9 mouse cellular contexts compared by ENCODE assay signal in the genomic region with DNA sequence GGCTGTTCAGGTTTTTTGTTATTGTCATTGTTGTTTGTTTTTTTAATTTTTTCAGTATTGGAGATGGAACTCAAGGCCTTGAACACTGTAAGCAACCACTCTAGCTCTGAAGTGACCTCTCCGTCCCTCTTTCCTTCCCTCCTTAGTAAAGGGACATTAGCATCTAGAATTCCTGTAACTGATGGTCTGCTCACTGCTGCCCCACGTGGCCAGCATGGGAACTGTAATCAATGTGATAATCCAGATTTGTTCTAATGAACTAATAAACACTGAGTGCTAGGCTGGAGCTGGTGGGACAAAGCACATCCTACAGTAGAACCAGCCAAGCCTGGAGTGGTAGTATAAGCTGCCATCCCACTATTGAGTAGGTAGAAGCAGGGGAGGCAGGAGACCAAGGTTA. TPM values are rescaled to one million over a fixed set of nuclear protein-coding genes. Genes with fewer than 3 reads are reported as not detected.
DNase-seq lines count a peak whose midpoint lies in the region; ATAC-seq and TF ChIP-seq lines count a peak whose summit lies in the region.
"Had no signal": no experiment of that assay in that cellular context is flagged by ENCODE, and none has a peak within 500 bp of the region (broad histone marks: within the 10 kb centered on the region; RNA-seq: fewer than 3 reads in every experiment).

No protein-coding gene starts in this region.

- no peaks in the 10 kb centered on the region for H3K4me1 ChIP-seq in hindbrain, embryonic 11.5 days (replicated peaks; ENCODE audit: control insufficient read depth, insufficient read depth, low read length)
- peaks cover 5% of the 10 kb centered on the region for H3K4me1 ChIP-seq in hindbrain, embryonic 12.5 days
- no peaks in the 10 kb centered on the region; the same call in 1 of the 2 replicates for H3K4me1 ChIP-seq in testis, adult 2 months (ENCODE audit: control insufficient read depth, insufficient read depth, low read length)

- TF ChIP-seq CTCF in testis, adult 2 months (IDR thresholded peaks at IDR 0.05; ENCODE audit: control insufficient read depth, insufficient read depth, insufficient replicate concordance, low read depth, low read length) = peak; percentile 67; the same call in 1 of the 2 replicates

- H3K9ac ChIP-seq in hindbrain, embryonic 11.5 days (ENCODE audit: low read depth, low read length) = no peak overlapping the region
- H3K9ac ChIP-seq in hindbrain, embryonic 12.5 days = no peak overlapping the region
- H3K9ac ChIP-seq: midbrain, embryonic 12.5 days had no signal

- peak; percentile 72 for DNase-seq in hindbrain, embryonic 11.5 days (ENCODE audit: low spot score)
- DNase-seq in testis, postnatal 14 days (ENCODE audit: low spot score) = no peak
- DNase-seq in embryo, embryonic 10.5 days (ENCODE audit: low spot score) = peak; percentile 61
- DNase-seq in gastrocnemius, postnatal 36 days = no peak
- no peak for DNase-seq in right cerebral cortex, adult 18-20 months

- intact Hi-C loops in gastrocnemius, postnatal 36 days (cut with DNase I) = no loop called here

- H3K27me3 ChIP-seq in hindbrain, embryonic 11.5 days (ENCODE audit: control insufficient read depth, insufficient read depth, low read length) = 0 out of 2 replicates have a peak, but pooled peaks cover 2% of the 10 kb centered on the region
- H3K27me3 ChIP-seq in hindbrain, embryonic 12.5 days = peaks cover 15% of the 10 kb centered on the region
- H3K27me3 ChIP-seq in testis, adult 2 months (ENCODE audit: control insufficient read depth, insufficient read depth, low read length) = no peaks in the 10 kb centered on the region

- WGBS in hindbrain, embryonic 11.5 days = 37% methylated on average over 2 of the region's 2 CpGs
- WGBS in hindbrain, embryonic 12.5 days = 29% methylated on average over 2 of the region's 2 CpGs

- H3K36me3 ChIP-seq in hindbrain, embryonic 11.5 days (ENCODE audit: control insufficient read depth, insufficient read depth, low read length) = no peaks in the 10 kb centered on the region
- H3K36me3 ChIP-seq in hindbrain, embryonic 12.5 days = no peaks in the 10 kb centered on the region
- no peaks in the 10 kb centered on the region for H3K36me3 ChIP-seq in testis, adult 2 months (ENCODE audit: control insufficient read depth, insufficient read depth, low read length)
- H3K36me3 ChIP-seq: midbrain, embryonic 12.5 days had no signal

- ATAC-seq in hindbrain, embryonic 11.5 days (ENCODE audit: low FRiP score) = no peak
- no peak for ATAC-seq in hindbrain, embryonic 12.5 days (ENCODE audit: low FRiP score)
- ATAC-seq in neutrophil, adult 5-6 weeks (ENCODE audit: extremely low read depth, insufficient number of reproducible peaks, low FRiP score, poor library complexity, severe bottlenecking) = peak; percentile 40

- H3K27ac ChIP-seq in hindbrain, embryonic 11.5 days (ENCODE audit: low read depth, low read length) = no peak overlapping the region
- H3K27ac ChIP-seq in hindbrain, embryonic 12.5 days = no peak overlapping the region
- H3K27ac ChIP-seq in testis, adult 2 months (ENCODE audit: control insufficient read depth, insufficient read depth, low read depth, low read length) = no peak overlapping the region
- H3K27ac ChIP-seq: midbrain, embryonic 12.5 days had no signal

- TF ChIP-seq POLR2A in testis, adult 2 months (IDR thresholded peaks at IDR 0.05; ENCODE audit: control insufficient read depth, low read depth, low read length) = no peak

- no peaks in the 10 kb centered on the region for H3K9me3 ChIP-seq in hindbrain, embryonic 11.5 days (ENCODE audit: control insufficient read depth, low read length)
- H3K9me3 ChIP-seq in hindbrain, embryonic 12.5 days (replicated peaks) = no peaks in the 10 kb centered on the region
- H3K9me3 ChIP-seq: midbrain, embryonic 12.5 days had no signal

- H3K4me3 ChIP-seq in hindbrain, embryonic 11.5 days (ENCODE audit: low read depth, low read length) = no peak overlapping the region
- no peak overlapping the region for H3K4me3 ChIP-seq in hindbrain, embryonic 12.5 days
- no peak overlapping the region for H3K4me3 ChIP-seq in testis, adult 2 months (ENCODE audit: control insufficient read depth, low read depth, low read length)
- H3K4me3 ChIP-seq: midbrain, embryonic 12.5 days had no signal

- H3K4me2 ChIP-seq in hindbrain, embryonic 11.5 days (replicated peaks; ENCODE audit: low read depth, low read length) = no peak overlapping the region
- no peak overlapping the region for H3K4me2 ChIP-seq in hindbrain, embryonic 12.5 days (replicated peaks)
- H3K4me2 ChIP-seq: midbrain, embryonic 12.5 days had no signal

RNA-seq across cellular contexts. Expression of gene Acp5, which starts 3.0 kb away (rescaled TPM):
- polyA plus RNA-seq in hindbrain, embryonic 11.5 days (2014; fragmentation: Nextera tagmentation; extraction: Ambion mirVana) = 17.1 and 18.7 TPM in 2 replicates
- polyA plus RNA-seq in hindbrain, embryonic 12.5 days (2016; fragmentation: Nextera tagmentation; extraction: Ambion mirVana) = 8.3 and 9.8 TPM in 2 replicates
- 8.2 and 10.7 TPM in 2 replicates for polyA plus RNA-seq in testis, adult 2 months (2012; rRNA removed)
- 70.6 and 71.3 TPM in 2 replicates for total RNA-seq in neutrophil, adult 5-6 weeks (2017)
- total RNA-seq in gastrocnemius, postnatal 36 days (2021) = 1 to 10 TPM; 1.1 to 2.9 TPM

RNA-seq across cellular contexts. Expression of gene Pigyl, which starts 18.2 kb away (rescaled TPM):
- polyA plus RNA-seq in hindbrain, embryonic 11.5 days (2014; fragmentation: Nextera tagmentation; extraction: Ambion mirVana) = 60.5 and 64.1 TPM in 2 replicates
- 58.8 and 65.6 TPM in 2 replicates for polyA plus RNA-seq in hindbrain, embryonic 12.5 days (2016; fragmentation: Nextera tagmentation; extraction: Ambion mirVana)
- polyA plus RNA-seq in testis, adult 2 months (2012; rRNA removed) = 64.8 and 73.5 TPM in 2 replicates
- total RNA-seq in neutrophil, adult 5-6 weeks (2017) = 13.0 and 16.6 TPM in 2 replicates
- total RNA-seq in gastrocnemius, postnatal 36 days (2021) = 10 to 100 TPM; 29.4 to 31.2 TPM

RNA-seq across cellular contexts. Expression of gene Elof1, which starts 21.5 kb away (rescaled TPM):
- 211 and 213 TPM in 2 replicates for polyA plus RNA-seq in hindbrain, embryonic 11.5 days (2014; fragmentation: Nextera tagmentation; extraction: Ambion mirVana)
- 161 and 177 TPM in 2 replicates for polyA plus RNA-seq in hindbrain, embryonic 12.5 days (2016; fragmentation: Nextera tagmentation; extraction: Ambion mirVana)
- polyA plus RNA-seq in testis, adult 2 months (2012; rRNA removed) = 1,299 and 1,403 TPM in 2 replicates
- 27.4 and 27.9 TPM in 2 replicates for total RNA-seq in neutrophil, adult 5-6 weeks (2017)
- 10 to 100 TPM; 32.5 to 35.3 TPM for total RNA-seq in gastrocnemius, postnatal 36 days (2021)

RNA-seq across cellular contexts. Expression of gene Cnn1, which starts 39.5 kb away (rescaled TPM):
- 1.8 and 2.1 TPM in 2 replicates for polyA plus RNA-seq in hindbrain, embryonic 11.5 days (2014; fragmentation: Nextera tagmentation; extraction: Ambion mirVana)
- 1.9 and 3.1 TPM in 2 replicates for polyA plus RNA-seq in hindbrain, embryonic 12.5 days (2016; fragmentation: Nextera tagmentation; extraction: Ambion mirVana)
- 5.8 and 22.3 TPM in 2 replicates for polyA plus RNA-seq in testis, adult 2 months (2012; rRNA removed)
- not detected in 2 replicates for total RNA-seq in neutrophil, adult 5-6 weeks (2017)
- total RNA-seq in gastrocnemius, postnatal 36 days (2021) = 1 to 10 TPM; 1.4 to 2.1 TPM

RNA-seq across cellular contexts. Expression of gene Zfp872, which starts 49.4 kb away (rescaled TPM):
- not detected in 2 replicates for polyA plus RNA-seq in hindbrain, embryonic 11.5 days (2014; fragmentation: Nextera tagmentation; extraction: Ambion mirVana)
- polyA plus RNA-seq in hindbrain, embryonic 12.5 days (2016; fragmentation: Nextera tagmentation; extraction: Ambion mirVana) = 0.26 TPM in 1 of 2 replicates, not detected in the other
- polyA plus RNA-seq in testis, adult 2 months (2012; rRNA removed) = 0.05 and 0.16 TPM in 2 replicates
- total RNA-seq in neutrophil, adult 5-6 weeks (2017) = not detected in 2 replicates
- not detected for total RNA-seq in gastrocnemius, postnatal 36 days (2021)

Comparison
In these comparisons a context has a peak if more than half of its experiments do, and no peak if none do; other contexts are left out.
1. DNase-seq: peak in hindbrain, embryonic 11.5 days (single experiment) and embryo, embryonic 10.5 days (single experiment); none in testis, postnatal 14 days (single experiment), gastrocnemius, postnatal 36 days (0 of 2) and right cerebral cortex, adult 18-20 months (single experiment).